Mouse (Mus musculus) gastrocnemius, postnatal 36 days (tissue): ENCODE measurements around the gene Atl2. TPM values are rescaled to one million over a fixed set of nuclear protein-coding genes. Genes with fewer than 3 reads are reported as not detected.

Experiments used
- DNase-seq, 2 experiments: peaks; one replicate each; pipeline ENCODE4 v3.0.0; 2022
- intact Hi-C: fragments of 180-260 bp; cut with DNase I; formaldehyde crosslinking; loops from one replicate; pipeline ENCODE4 v1.15.1; 2025
- total RNA-seq, 2 experiments: library from RNA; stranded (reverse); gene quantifications; 2 replicates each; pipeline ENCODE4 v1.2.3; 2021

The Atl2 gene
- total RNA-seq, 2 experiments from 2014 or later: 105 to 113 TPM

- intact Hi-C loops: no loop called here
- DNase-seq: no peak
These were observed 63.6 kb downstream of the Atl2 start for GRCm38 (mm10) chr17:79832284-79832683.

GRCm38 (mm10) chr17:79826482-79827034 lies 69.4 kb downstream of the Atl2 start:
- no peak for DNase-seq
- intact Hi-C loops: no loop called here

- DNase-seq: peak in 1 of 2 experiments; percentile 8
- intact Hi-C loops: no loop called here
These were observed 70.5 kb downstream of the Atl2 start for GRCm38 (mm10) chr17:79825241-79826030.

GRCm38 (mm10) chr17:79824406-79824805 lies 71.5 kb downstream of the Atl2 start:
- no peak for DNase-seq
- intact Hi-C loops: no loop called here

- no peak for DNase-seq
- intact Hi-C loops: no loop called here
These were observed 77.0 kb downstream of the Atl2 start for GRCm38 (mm10) chr17:79818884-79819283.

GRCm38 (mm10) chr17:79817995-79818394 lies 77.9 kb downstream of the Atl2 start:
- intact Hi-C loops: no loop called here
- DNase-seq: no peak

- DNase-seq: no peak
- intact Hi-C loops: no loop called here
These were observed 78.4 kb downstream of the Atl2 start for GRCm38 (mm10) chr17:79817551-79817950.

- intact Hi-C loops: no loop called here
- no peak for DNase-seq
These were observed 79.0 kb downstream of the Atl2 start for GRCm38 (mm10) chr17:79816896-79817295.

GRCm38 (mm10) chr17:79810421-79810820 lies 85.5 kb downstream of the Atl2 start:
- no peak for DNase-seq
- intact Hi-C loops: no loop called here

- intact Hi-C loops: no loop called here
- DNase-seq: no peak
These were observed 86.2 kb downstream of the Atl2 start for GRCm38 (mm10) chr17:79809491-79810316.

GRCm38 (mm10) chr17:79807237-79807930 lies 88.5 kb downstream of the Atl2 start:
- intact Hi-C loops: no loop called here
- no peak for DNase-seq

GRCm38 (mm10) chr17:79804747-79805146 lies 91.2 kb downstream of the Atl2 start:
- intact Hi-C loops: no loop called here
- no peak for DNase-seq

- no peak for DNase-seq
- intact Hi-C loops: no loop called here
These were observed 93.9 kb downstream of the Atl2 start for GRCm38 (mm10) chr17:79802056-79802455.

GRCm38 (mm10) chr17:79798831-79799230 lies 97.1 kb downstream of the Atl2 start:
- DNase-seq: no peak
- intact Hi-C loops: no loop called here

Other genes starting within 250 kb of the Atl2 start
- 1 to 10 TPM in 1 of 2 experiments, under 1 TPM in 1; 0.26 to 1.3 TPM for gene Cyp1b1, start 181.1 kb downstream of the Atl2 start, total RNA-seq
- 10 to 100 TPM; 12.6 to 14.9 TPM for gene Hnrnpll, start 166.2 kb upstream of the Atl2 start, total RNA-seq
- gene Galm, start 231.3 kb upstream of the Atl2 start, total RNA-seq: 1 to 10 TPM; 1.8 to 2.2 TPM